Mouse (Mus musculus) brain, embryonic 18.5 days (tissue): ENCODE data around the gene Stard7.
"Not testable (repeated sequence)": the region's sequence is repeated elsewhere in the genome, so short reads cannot be mapped to it uniquely, and the experiment has no call there.

Source experiments
- DNase-seq: peaks from one replicate; pipeline ENCODE4 v3.0.0-alpha.2; 2012; ENCODE audit warnings: low read depth, low spot score

The Stard7 gene

GRCm38 (mm10) chr2:127274590-127274989 is 4.6 kb downstream of the Stard7 start:
- no peak for DNase-seq

GRCm38 (mm10) chr2:127275551-127276320 is 5.7 kb downstream of the Stard7 start:
- no peak for DNase-seq

GRCm38 (mm10) chr2:127278162-127278561 is 8.1 kb downstream of the Stard7 start:
- DNase-seq: no peak

GRCm38 (mm10) chr2:127292250-127292649 is 22.2 kb downstream of the Stard7 start:
- DNase-seq: no peak

GRCm38 (mm10) chr2:127297001-127297805 is 27.2 kb downstream of the Stard7 start:
- DNase-seq: no peak

GRCm38 (mm10) chr2:127298056-127298455 is 28.0 kb downstream of the Stard7 start:
- DNase-seq: no peak

- DNase-seq: no peak
Measured at GRCm38 (mm10) chr2:127300701-127301100, 30.7 kb downstream of the Stard7 start.

- DNase-seq: no peak
Measured at GRCm38 (mm10) chr2:127301883-127302282, 31.9 kb downstream of the Stard7 start.

GRCm38 (mm10) chr2:127304192-127304591 is 34.2 kb downstream of the Stard7 start:
- not testable (repeated sequence) for DNase-seq

- DNase-seq: no peak
Measured at GRCm38 (mm10) chr2:127304609-127305210, 34.7 kb downstream of the Stard7 start.

GRCm38 (mm10) chr2:127306123-127306522 is 36.1 kb downstream of the Stard7 start:
- no peak for DNase-seq

GRCm38 (mm10) chr2:127307179-127307578 is 37.2 kb downstream of the Stard7 start:
- no peak for DNase-seq

GRCm38 (mm10) chr2:127308660-127309059 is 38.6 kb downstream of the Stard7 start:
- DNase-seq: no peak

GRCm38 (mm10) chr2:127310246-127310645 is 40.2 kb downstream of the Stard7 start:
- DNase-seq: no peak

GRCm38 (mm10) chr2:127310685-127311084 is 40.7 kb downstream of the Stard7 start:
- DNase-seq: no peak

GRCm38 (mm10) chr2:127311193-127311592 is 41.2 kb downstream of the Stard7 start:
- DNase-seq: no peak

GRCm38 (mm10) chr2:127312801-127313200 is 42.8 kb downstream of the Stard7 start:
- no peak for DNase-seq

GRCm38 (mm10) chr2:127313878-127314277 is 43.9 kb downstream of the Stard7 start:
- DNase-seq: no peak

GRCm38 (mm10) chr2:127314467-127315154 is 44.6 kb downstream of the Stard7 start:
- no peak for DNase-seq

- no peak for DNase-seq
Measured at GRCm38 (mm10) chr2:127315155-127315470, 45.1 kb downstream of the Stard7 start.

GRCm38 (mm10) chr2:127316431-127316830 is 46.4 kb downstream of the Stard7 start:
- DNase-seq: no peak

- no peak for DNase-seq
Measured at GRCm38 (mm10) chr2:127318136-127318535, 48.1 kb downstream of the Stard7 start.
